Mouse (Mus musculus): ENCODE measurements around the gene Acot13.

Gene Acot13

DNA sequence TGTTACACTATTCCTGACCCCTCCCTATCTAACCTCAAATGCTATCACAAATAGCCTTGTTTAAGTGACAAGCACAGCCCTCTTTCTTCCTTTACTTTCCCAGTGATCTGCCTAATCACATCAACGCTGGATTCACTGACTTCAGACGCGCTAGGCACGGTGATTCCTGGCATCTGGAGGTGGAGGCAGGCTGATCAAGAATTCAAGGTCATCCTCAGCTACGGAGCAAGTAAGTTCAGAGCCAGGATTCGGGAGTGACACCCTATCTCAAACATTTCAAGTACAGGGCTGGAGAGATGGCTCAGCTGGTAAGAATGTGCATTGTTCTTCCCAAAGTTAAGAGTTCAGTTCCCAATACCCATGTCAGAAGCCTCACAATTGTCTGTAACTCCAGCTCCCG is 5.2 kb downstream of the Acot13 start:
- no peak for DNase-seq

DNA sequence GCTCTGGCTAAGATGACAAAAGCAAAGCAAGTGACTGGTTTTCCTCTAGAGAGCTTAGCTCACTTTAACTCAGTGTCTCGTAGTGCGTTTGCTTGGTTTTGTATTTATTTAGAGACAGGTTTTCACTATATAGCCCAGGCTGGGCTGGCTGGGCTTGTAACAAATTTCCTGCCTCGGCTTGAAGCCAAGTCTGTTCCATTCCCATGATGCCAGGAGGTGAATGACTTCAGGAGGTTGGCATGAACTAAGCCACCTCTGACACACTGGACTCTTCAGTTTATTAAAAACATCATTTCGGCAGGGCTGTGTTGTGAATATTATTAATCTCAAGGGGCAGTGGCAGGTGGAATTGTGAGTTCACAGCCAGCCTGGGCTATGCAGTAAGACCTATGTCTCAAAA is 5.8 kb downstream of the Acot13 start:
- DNase-seq = peak; percentile 40

DNA sequence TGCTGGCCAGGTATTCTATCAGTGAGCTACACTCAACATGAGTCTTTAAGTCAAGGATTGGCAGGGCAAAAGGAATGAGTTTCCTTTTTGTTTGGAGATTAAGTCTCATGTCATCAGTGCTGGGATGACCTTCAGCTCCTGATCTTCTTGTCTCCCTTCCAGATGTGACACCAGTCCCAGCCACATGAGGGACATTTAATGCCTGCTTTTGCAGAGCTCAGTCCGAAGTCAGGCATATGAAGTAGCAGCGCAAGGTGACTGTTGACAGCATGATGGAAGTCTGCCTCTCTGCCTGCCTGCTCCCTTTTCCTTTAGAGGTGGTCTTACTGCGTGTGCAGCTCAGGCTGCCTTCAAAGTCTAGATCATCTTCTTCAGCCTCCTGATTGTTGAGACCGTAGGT is 6.7 kb downstream of the Acot13 start:
- DNase-seq = no peak

DNA sequence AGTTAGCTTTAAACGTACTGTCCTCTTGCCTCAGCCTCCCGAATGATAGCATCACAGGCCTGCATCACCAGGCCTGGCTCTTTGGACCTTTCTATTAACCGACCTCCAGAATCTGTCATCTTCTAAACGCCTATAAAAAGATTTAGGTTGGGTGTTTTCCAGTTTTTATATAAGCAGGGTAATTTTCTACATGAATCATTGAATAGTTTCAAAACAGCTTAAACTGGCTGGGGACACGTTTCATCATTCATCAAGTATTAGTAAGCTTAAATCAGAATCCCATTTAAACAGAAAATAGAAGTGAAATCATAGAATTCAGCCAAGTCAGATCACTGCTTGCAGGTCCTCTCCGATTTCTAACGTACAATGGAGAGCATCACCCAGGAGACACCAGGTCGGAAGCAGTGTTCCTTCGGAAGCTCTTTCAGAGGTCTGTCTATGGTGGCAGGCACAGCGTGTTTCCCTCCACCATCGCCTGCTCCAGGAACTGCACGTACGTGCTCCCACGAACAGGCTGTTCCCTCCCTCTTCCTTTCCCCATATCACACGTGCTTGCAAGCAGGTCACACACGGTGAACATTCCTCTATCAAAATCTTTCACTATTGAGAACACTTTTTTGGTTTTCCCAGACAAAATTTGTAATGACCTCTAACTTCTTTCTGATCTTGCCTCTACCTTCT is 8.5 kb downstream of the Acot13 start:
- no peak for DNase-seq

GRCm38 (mm10) chr13:24819931-24820330 is 11.4 kb downstream of the Acot13 start:
- no peak for DNase-seq

DNA sequence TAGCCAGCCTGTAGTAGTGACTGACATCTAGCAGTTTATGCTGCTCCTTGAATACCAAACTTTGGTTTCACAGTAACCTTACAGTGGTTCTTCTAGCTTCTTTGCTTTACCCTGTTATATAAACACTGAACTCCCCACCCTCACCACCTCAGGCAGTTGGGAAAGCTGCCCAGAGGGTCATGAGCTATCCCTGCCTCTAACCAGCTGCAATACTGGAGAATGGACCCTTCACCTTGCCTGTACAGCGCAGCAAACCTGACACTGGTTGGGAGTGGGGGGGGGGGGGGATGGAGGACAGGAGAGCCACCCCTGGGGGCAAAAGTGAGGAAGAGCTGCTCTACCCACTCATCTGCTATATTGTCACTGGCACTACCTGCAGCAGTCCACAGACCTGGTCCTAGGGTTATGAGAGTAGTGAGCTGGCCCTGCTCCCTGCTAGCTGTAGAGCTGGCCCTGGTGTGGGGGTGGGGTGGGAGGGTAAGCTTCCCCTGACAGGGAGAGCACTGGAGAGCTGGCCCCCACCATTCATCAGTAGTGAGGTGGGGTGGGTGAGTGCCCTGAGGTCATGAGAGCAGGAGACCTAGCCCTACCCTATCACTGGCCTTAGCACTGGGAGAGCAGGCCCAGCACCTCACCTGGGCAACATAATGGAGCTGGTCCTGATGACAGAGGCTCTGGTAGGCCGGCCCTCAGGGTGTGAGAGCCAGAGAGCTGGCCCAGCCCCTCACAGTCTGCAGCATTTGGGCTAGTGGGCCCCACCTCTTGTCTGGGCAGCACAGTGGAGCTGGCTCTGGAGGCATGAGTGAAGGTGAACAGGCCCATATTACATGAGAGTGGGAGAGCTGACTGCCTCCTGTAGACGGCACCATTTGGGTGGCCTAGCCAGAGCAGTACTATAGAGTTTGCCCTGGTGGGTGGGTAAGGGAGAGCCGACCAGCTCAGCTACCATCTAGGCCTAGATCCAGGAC is 14.9 kb downstream of the Acot13 start:
- peak; percentile 47 for DNase-seq

DNA sequence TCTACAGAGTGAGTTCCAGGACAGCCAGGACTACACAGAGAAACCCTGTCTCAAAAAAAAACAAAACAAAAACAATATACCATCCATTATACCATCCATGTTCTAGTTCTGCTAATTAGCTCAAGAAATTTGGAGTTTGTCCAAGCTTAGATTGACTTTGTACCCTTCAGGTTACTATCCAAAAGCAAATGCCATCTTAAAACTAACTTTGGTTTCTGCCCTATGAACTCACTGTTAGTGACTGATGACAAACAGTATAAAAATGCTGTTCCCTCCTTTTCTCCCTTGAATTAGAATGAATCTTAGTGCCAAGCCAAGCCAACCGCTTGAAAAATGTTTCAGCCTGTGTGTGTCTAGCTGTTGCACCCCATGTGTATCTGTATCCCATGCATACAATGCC is 16.7 kb downstream of the Acot13 start:
- no peak for DNase-seq

GRCm38 (mm10) chr13:24812521-24812920 is 18.8 kb downstream of the Acot13 start:
- DNase-seq = no peak

DNA sequence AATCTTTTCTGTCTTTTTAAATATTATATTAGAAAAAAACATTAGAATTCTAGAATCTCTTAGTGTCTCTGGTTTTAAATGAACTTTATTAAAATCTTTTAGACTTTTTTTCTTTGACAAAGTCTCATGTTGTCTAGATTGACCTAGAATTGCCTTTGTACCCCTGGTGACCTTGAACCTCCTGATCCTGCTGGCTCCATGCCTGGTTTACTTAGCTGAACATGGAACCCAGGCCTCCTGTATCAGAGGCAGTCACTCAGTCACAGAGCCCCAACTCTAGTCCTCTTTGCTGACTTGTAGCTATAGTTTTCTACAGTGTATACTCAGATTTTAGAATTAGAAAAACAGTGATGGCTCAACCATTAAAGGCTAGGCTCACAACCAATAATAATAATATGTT is 25.3 kb downstream of the Acot13 start:
- peak; percentile 43 for DNase-seq

DNA sequence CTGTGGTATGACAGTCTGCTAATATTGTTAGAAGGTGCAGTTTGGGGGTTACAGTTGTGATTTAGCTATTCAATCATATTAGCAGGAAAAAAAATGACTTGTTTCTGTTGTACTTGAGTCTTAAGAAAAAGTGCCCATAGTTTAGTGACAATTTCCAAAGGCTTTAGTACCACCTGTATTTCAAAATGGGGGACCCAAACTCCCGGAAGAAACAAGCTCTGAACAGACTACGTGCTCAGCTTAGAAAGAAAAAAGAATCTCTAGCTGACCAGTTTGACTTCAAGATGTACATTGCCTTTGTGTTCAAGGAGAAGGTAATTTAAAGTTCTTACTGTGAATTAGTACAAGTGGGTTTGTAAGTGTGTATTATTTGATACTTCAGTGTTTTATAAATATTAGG is 28.1 kb downstream of the Acot13 start:
- no peak for DNase-seq

DNA sequence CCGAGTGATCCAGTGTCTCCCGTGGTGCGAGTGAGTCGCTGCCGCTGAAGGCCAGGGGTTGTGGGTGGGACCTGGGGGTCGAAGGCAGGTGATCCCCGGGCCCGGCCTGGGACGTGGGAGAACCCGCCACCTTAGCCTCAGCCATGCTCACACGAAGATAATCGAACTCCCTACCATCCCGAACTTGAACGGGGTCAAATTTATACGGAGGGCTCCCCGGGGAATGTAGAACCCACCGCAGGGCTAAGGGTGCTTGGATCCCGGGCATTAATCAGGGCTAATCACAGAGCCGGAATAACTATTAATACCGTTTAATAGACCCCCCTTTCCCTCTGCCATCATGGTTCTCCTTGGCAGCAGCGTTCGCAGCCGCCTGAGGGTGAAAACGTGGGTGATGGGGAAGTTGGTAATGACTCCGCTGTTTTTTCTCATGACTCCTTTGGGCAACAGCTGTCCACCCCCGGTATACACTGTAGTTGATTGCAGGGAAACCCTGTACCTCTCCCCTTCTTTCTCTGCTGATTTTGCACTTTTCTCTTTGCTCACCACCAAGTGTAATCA is 29.1 kb downstream of the Acot13 start:
- DNase-seq = peak; percentile 23

DNA sequence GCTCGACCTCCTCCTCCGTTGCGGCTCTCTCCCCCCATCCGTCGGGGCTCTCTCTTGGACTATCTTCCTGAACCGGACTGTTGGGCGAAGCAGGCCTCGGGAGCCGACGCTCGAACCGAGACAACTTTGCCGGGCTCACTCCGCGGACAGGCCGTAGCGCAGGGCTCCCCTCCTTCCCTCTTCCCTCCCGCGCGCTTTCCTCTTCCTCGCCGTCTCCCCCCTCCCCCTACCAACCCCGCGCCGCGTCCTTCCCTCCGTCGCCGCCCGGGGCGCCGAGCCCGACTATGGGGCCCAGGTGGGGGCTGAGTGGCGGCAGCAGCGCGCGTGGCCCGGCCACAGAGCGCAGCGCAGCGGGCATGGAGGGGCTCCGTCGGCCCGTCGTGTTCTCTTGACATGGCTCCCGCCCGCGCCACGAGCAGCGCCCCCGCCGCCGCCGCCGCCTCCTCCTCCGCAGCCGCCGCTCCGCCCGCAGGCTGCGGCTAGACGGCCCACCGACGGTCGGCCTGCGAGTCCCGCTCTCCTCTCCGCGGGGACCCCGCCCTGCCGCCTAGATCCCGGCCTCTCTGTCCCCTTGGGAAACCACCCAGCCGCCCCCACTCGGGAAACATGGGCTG is 29.9 kb downstream of the Acot13 start, which contains the start of gene BC005537:
TSS of gene BC005537 (plus strand) at position 350 of the 614 bp plus-strand sequence.
- DNase-seq = peak; percentile 60

- DNase-seq = peak; percentile 97
Observed at GRCm38 (mm10) chr13:24800674-24801307, 30.5 kb downstream of the Acot13 start.

GRCm38 (mm10) chr13:24799925-24800673 is 31.2 kb downstream of the Acot13 start:
- peak; percentile 49 for DNase-seq

- no peak for DNase-seq
Observed at GRCm38 (mm10) chr13:24799378-24799777, 32.0 kb downstream of the Acot13 start.

DNA sequence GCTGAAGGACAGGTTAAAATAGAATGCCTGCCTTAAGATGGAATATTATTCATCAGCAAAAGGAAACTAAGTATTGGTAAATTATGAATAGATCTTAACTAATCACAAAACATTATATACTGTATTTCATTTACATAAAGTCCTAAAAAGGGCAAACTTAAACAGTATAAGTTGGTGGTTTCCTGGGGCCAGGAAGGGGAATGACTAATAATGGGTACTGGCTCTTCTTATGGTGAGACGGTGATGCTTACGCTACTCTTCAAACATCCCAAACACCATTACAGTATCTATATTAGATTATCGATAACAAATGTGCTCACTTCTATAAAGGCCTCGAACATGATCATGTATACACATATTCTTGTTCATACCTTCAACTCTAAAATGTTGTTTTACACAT is 32.7 kb downstream of the Acot13 start:
- DNase-seq = no peak

GRCm38 (mm10) chr13:24792411-24793045 is 38.8 kb downstream of the Acot13 start:
- DNase-seq = no peak

GRCm38 (mm10) chr13:24791349-24791748 is 40.0 kb downstream of the Acot13 start:
- DNase-seq = no peak

DNA sequence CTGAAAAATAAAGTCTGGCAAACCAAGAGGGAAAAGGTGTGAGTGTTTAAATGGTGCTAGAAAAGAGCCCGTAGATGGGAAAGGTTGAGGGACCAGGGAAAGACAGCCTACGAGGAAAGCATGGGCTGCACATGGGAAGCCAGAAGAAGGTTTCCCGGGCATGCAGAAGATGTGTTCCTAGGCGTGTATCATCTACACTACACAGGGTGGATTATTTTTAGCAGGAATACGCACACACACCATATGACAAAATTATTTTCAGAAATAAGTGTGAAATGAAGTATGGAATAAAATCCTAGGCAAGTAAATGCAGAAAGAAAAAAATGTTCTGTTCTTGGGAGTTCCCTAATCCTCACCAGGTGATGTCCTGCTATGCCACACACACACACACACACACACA is 43.9 kb downstream of the Acot13 start:
- no peak for DNase-seq

GRCm38 (mm10) chr13:24786014-24786490 is 45.3 kb downstream of the Acot13 start:
- peak; percentile 55 for DNase-seq

GRCm38 (mm10) chr13:24781916-24782315 is 49.4 kb downstream of the Acot13 start:
- DNase-seq = peak; percentile 58
